Mouse (Mus musculus) spleen, postnatal 0 days (tissue): ENCODE results near the gene Inka1. TPM values are rescaled to one million over a fixed set of nuclear protein-coding genes. Genes with fewer than 3 reads are reported as not detected.

Experiments
- polyA plus RNA-seq: library from polyadenylated mRNA; unstranded; fragments of >200 nt; fragmentation: Nextera tagmentation; extraction: Ambion mirVana; gene quantifications from 2 replicates; pipeline ENCODE4 v1.2.1, GENCODE M21; 2015

Gene Inka1
- 75.4 and 77.7 TPM in 2 replicates for polyA plus RNA-seq

GRCm38 (mm10) chr9:107985131-107986119 is at the start of gene Inka1:
Gene Inka1 (minus strand): TSS chr9:107985879.

GRCm38 (mm10) chr9:108001922-108002770 is 16.5 kb upstream of the Inka1 start, which contains the start of gene Ip6k1:
Gene Ip6k1 (plus strand): TSS chr9:108002501.

GRCm38 (mm10) chr9:107996049-107996448 is 10.4 kb upstream of the Inka1 start, which contains the start of gene Gm20662:
Gene Gm20662 (plus strand): TSS chr9:107996349.

DNA sequence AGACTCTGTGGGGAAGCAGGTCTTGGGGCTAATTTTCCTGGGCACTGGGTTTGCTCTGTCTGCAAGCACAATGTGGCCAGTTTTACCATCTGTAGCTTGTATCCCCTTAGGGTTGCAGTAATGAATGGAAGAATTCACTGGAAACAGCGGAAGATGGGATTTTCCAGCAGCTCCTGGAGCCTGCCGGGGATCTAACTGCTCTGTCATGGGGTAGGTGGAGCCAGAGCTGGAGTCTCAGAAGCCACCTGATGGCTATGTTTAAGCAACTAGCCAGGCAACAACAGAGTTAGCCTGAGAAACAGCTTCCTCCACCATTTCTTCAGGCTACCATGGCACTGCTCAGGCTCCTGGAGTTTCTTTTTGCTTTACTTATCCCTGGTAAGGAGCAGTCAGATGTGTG is 6.5 kb upstream of the Inka1 start, which contains the start of gene Cdhr4:
Gene Cdhr4, plus strand, starts transcription at position 301 of the 400 bp plus-strand sequence.

GRCm38 (mm10) chr9:107982681-107983346 is 2.9 kb downstream of the Inka1 start, which contains the start of gene Gm20661:
Gene Gm20661 (plus strand): TSS chr9:107983058.

GRCm38 (mm10) chr9:107975399-107976386 is 10.0 kb downstream of the Inka1 start, which contains the start of gene Uba7:
Gene Uba7 (plus strand): TSS chr9:107975505.

DNA sequence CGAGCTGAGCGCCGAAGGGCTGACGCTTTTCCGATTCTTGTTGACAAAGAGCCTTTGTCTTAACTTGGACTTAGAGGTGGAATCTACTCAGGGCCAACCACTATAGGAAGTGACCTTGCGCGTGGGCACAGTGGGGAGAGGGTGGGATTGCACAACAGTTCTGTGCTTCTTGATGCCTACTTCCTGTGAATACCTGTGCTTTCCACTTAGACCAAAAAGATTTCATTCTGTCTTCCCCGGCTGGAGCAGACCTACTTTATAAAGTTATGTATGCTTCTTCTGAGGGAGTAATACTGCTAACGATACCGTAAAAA is 35.8 kb downstream of the Inka1 start, which contains the start of gene Traip:
Gene Traip, plus strand, starts transcription at position 215 of the 314 bp plus-strand sequence.

GRCm38 (mm10) chr9:107935374-107935773 is 50.3 kb downstream of the Inka1 start, which contains the start of gene Camkv:
Gene Camkv (plus strand): TSS chr9:107935674.

Other genes with a start within 250 kb of the Inka1 start
- 86.8 and 98.0 TPM in 2 replicates for gene Rbm5, start 214.9 kb downstream of the Inka1 start, polyA plus RNA-seq
- 37.4 and 39.2 TPM in 2 replicates for gene Rbm6, start 112.6 kb downstream of the Inka1 start, polyA plus RNA-seq
- 5.0 and 5.7 TPM in 2 replicates for gene Mon1a, start 97.7 kb downstream of the Inka1 start, polyA plus RNA-seq
- 2.1 and 2.4 TPM in 2 replicates for gene Mst1r, start 79.0 kb downstream of the Inka1 start, polyA plus RNA-seq
- gene Actl11, start 57.4 kb downstream of the Inka1 start, polyA plus RNA-seq: not detected in 2 replicates
- gene Camkv, start 50.2 kb downstream of the Inka1 start, polyA plus RNA-seq: 0.10 and 0.20 TPM in 2 replicates
- 18.6 and 19.2 TPM in 2 replicates for gene Traip, start 35.7 kb downstream of the Inka1 start, polyA plus RNA-seq
- gene Uba7, start 10.4 kb downstream of the Inka1 start, polyA plus RNA-seq: 74.5 and 86.4 TPM in 2 replicates
- 0.77 and 1.3 TPM in 2 replicates for gene Gm20661, start 2.8 kb downstream of the Inka1 start, polyA plus RNA-seq
- gene Cdhr4, start 6.6 kb upstream of the Inka1 start, polyA plus RNA-seq: 2.2 and 3.8 TPM in 2 replicates
- gene Gm20662, start 10.5 kb upstream of the Inka1 start, polyA plus RNA-seq: 0.17 TPM in 1 of 2 replicates, not detected in the other
- 43.7 and 46.3 TPM in 2 replicates for gene Ip6k1, start 16.6 kb upstream of the Inka1 start, polyA plus RNA-seq
- 14.6 and 15.7 TPM in 2 replicates for gene Gmppb, start 63.4 kb upstream of the Inka1 start, polyA plus RNA-seq
- 1.9 and 2.3 TPM in 2 replicates for gene Amigo3, start 67.3 kb upstream of the Inka1 start, polyA plus RNA-seq
- gene Mst1, start 94.6 kb upstream of the Inka1 start, polyA plus RNA-seq: 3.4 and 4.5 TPM in 2 replicates
- gene Rnf123, start 97.5 kb upstream of the Inka1 start, polyA plus RNA-seq: 90.1 and 92.6 TPM in 2 replicates
- gene Apeh, start 108.7 kb upstream of the Inka1 start, polyA plus RNA-seq: 130 and 136 TPM in 2 replicates
- gene Bsn, start 204.5 kb upstream of the Inka1 start, polyA plus RNA-seq: 2.9 TPM in 2 replicates